Mouse (Mus musculus): ENCODE results near the gene Ehd1. TPM values are rescaled to one million over a fixed set of nuclear protein-coding genes. Genes with fewer than 3 reads are reported as not detected.
A peak's percentile ranks its signal among the peaks of the same experiment; 100 is the strongest.

The Ehd1 gene
- total RNA-seq, 1 experiment = 162 TPM

GRCm38 (mm10) chr19:6271206-6271605 is 5.3 kb upstream of the Ehd1 start:
- H3K4me3 ChIP-seq (ENCODE audit: insufficient read depth in 1 of 2, low read depth in 1 of 2, low read length in 2 of 2, poor library complexity in 1 of 2, severe bottlenecking in 1 of 2) = no peak overlapping the region
- peaks cover 19 to 23% of the 10 kb centered on the region in 2 experiments for H3K4me1 ChIP-seq (ENCODE audit: control insufficient read depth in 2 of 2, insufficient read depth in 2 of 2, low read length in 2 of 2, poor library complexity in 1 of 2)
- peak overlapping the region; percentile 1; the same call in 1 of the 2 replicates for H3K9ac ChIP-seq (ENCODE audit: insufficient read depth, low read depth, low read length, poor library complexity, severe bottlenecking)
- no peak for TF ChIP-seq ZC3H11A (IDR thresholded peaks at IDR 0.05; ENCODE audit: borderline replicate concordance, low read depth, low read length)
- no peak for TF ChIP-seq CHD2 (IDR thresholded peaks at IDR 0.05; ENCODE audit: low read depth, low read length)
- TF ChIP-seq HCFC1 (IDR thresholded peaks at IDR 0.05; ENCODE audit: borderline replicate concordance, insufficient read depth, low read length) = no peak
- TF ChIP-seq MAFK (IDR thresholded peaks at IDR 0.05; ENCODE audit: insufficient read depth, low read depth, low read length) = no peak
- no peak for TF ChIP-seq ZNF384 (IDR thresholded peaks at IDR 0.05; ENCODE audit: low read depth, low read length)
- in situ Hi-C loops (cut with MboI; ENCODE audit: low sequenced_read_pairs in 2 of 2, unreplicated experiment in 2 of 2) = no loop called here
- no peaks in the 10 kb centered on the region for H3K36me3 ChIP-seq (ENCODE audit: control insufficient read depth, insufficient read depth, low read length, poor library complexity, severe bottlenecking)
- H3K27ac ChIP-seq (ENCODE audit: insufficient read depth, low read depth, low read length, poor library complexity, severe bottlenecking) = peak overlapping the region; percentile 93
- no peak for DNase-seq (ENCODE audit: low read depth, low spot score)
- no peaks in the 10 kb centered on the region for H3K9me3 ChIP-seq (ENCODE audit: control insufficient read depth, insufficient read depth, low read depth, low read length)

- peak overlapping the region; percentile 46; the same call in 1 of the 2 replicates for H3K9ac ChIP-seq (ENCODE audit: insufficient read depth, low read depth, low read length, poor library complexity, severe bottlenecking)
- TF ChIP-seq CHD2 (IDR thresholded peaks at IDR 0.05; ENCODE audit: low read depth, low read length) = no peak
- no peak for TF ChIP-seq ZC3H11A (IDR thresholded peaks at IDR 0.05; ENCODE audit: borderline replicate concordance, low read depth, low read length)
- no peak for TF ChIP-seq ZNF384 (IDR thresholded peaks at IDR 0.05; ENCODE audit: low read depth, low read length)
- TF ChIP-seq MAFK (IDR thresholded peaks at IDR 0.05; ENCODE audit: insufficient read depth, low read depth, low read length) = no peak
- no peak for TF ChIP-seq HCFC1 (IDR thresholded peaks at IDR 0.05; ENCODE audit: borderline replicate concordance, insufficient read depth, low read length)
- in situ Hi-C loops (cut with MboI; ENCODE audit: low sequenced_read_pairs in 2 of 2, unreplicated experiment in 2 of 2) = no loop called here
- H3K4me1 ChIP-seq (ENCODE audit: control insufficient read depth in 2 of 2, insufficient read depth in 2 of 2, low read length in 2 of 2, poor library complexity in 1 of 2) = peaks cover 19 to 23% of the 10 kb centered on the region in 2 experiments
- no peak overlapping the region for H3K4me3 ChIP-seq (ENCODE audit: insufficient read depth in 1 of 2, low read depth in 1 of 2, low read length in 2 of 2, poor library complexity in 1 of 2, severe bottlenecking in 1 of 2)
- H3K27ac ChIP-seq (ENCODE audit: insufficient read depth, low read depth, low read length, poor library complexity, severe bottlenecking) = peak overlapping the region; percentile 63; the same call in 1 of the 2 replicates
- no peaks in the 10 kb centered on the region for H3K36me3 ChIP-seq (ENCODE audit: control insufficient read depth, insufficient read depth, low read length, poor library complexity, severe bottlenecking)
- H3K9me3 ChIP-seq (ENCODE audit: control insufficient read depth, insufficient read depth, low read depth, low read length) = no peaks in the 10 kb centered on the region
- DNase-seq (ENCODE audit: low read depth, low spot score) = no peak
Observed at GRCm38 (mm10) chr19:6272053-6272452, 4.5 kb upstream of the Ehd1 start.

- no peak for DNase-seq (ENCODE audit: low read depth, low spot score)
- H3K4me3 ChIP-seq (ENCODE audit: insufficient read depth in 1 of 2, low read depth in 1 of 2, low read length in 2 of 2, poor library complexity in 1 of 2, severe bottlenecking in 1 of 2) = no peak overlapping the region
- in situ Hi-C loops (cut with MboI; ENCODE audit: low sequenced_read_pairs in 2 of 2, unreplicated experiment in 2 of 2) = no loop called here
Observed at GRCm38 (mm10) chr19:6272738-6273137, 3.8 kb upstream of the Ehd1 start.

GRCm38 (mm10) chr19:6273592-6273991 is 2.9 kb upstream of the Ehd1 start:
- no peak for DNase-seq (ENCODE audit: low read depth, low spot score)

More at GRCm38 (mm10) chr19:6272738-6273137, 3.8 kb upstream of the Ehd1 start:
- no peak overlapping the region for H3K27ac ChIP-seq (ENCODE audit: insufficient read depth, low read depth, low read length, poor library complexity, severe bottlenecking)
- no peaks in the 10 kb centered on the region for H3K9me3 ChIP-seq (ENCODE audit: control insufficient read depth, insufficient read depth, low read depth, low read length)
- TF ChIP-seq ZC3H11A (IDR thresholded peaks at IDR 0.05; ENCODE audit: borderline replicate concordance, low read depth, low read length) (no peak), HCFC1 (IDR thresholded peaks at IDR 0.05; ENCODE audit: borderline replicate concordance, insufficient read depth, low read length) (no peak), MAFK (IDR thresholded peaks at IDR 0.05; ENCODE audit: insufficient read depth, low read depth, low read length) (no peak)
- peaks cover 19 to 25% of the 10 kb centered on the region in 2 experiments for H3K4me1 ChIP-seq (ENCODE audit: control insufficient read depth in 2 of 2, insufficient read depth in 2 of 2, low read length in 2 of 2, poor library complexity in 1 of 2)
- no peaks in the 10 kb centered on the region for H3K36me3 ChIP-seq (ENCODE audit: control insufficient read depth, insufficient read depth, low read length, poor library complexity, severe bottlenecking)
- 0 out of 2 replicates have a peak overlapping the region, but pooled peaks have one; percentile 15 for H3K9ac ChIP-seq (ENCODE audit: insufficient read depth, low read depth, low read length, poor library complexity, severe bottlenecking)

More at GRCm38 (mm10) chr19:6273592-6273991, 2.9 kb upstream of the Ehd1 start:
- Histone ChIP-seq H3K4me1 (ENCODE audit: control insufficient read depth in 2 of 2, insufficient read depth in 2 of 2, low read length in 2 of 2, poor library complexity in 1 of 2) (peaks cover 21 to 25% of the 10 kb centered on the region in 2 experiments), H3K27ac (ENCODE audit: insufficient read depth, low read depth, low read length, poor library complexity, severe bottlenecking) (no peak overlapping the region), H3K36me3 (ENCODE audit: control insufficient read depth, insufficient read depth, low read length, poor library complexity, severe bottlenecking) (no peaks in the 10 kb centered on the region), H3K9me3 (ENCODE audit: control insufficient read depth, insufficient read depth, low read depth, low read length) (no peaks in the 10 kb centered on the region), H3K9ac (ENCODE audit: insufficient read depth, low read depth, low read length, poor library complexity, severe bottlenecking) (no peak overlapping the region), H3K4me3 (ENCODE audit: insufficient read depth in 1 of 2, low read depth in 1 of 2, low read length in 2 of 2, poor library complexity in 1 of 2, severe bottlenecking in 1 of 2) (no peak overlapping the region)
- TF ChIP-seq CHD2 (IDR thresholded peaks at IDR 0.05; ENCODE audit: low read depth, low read length) = no peak
- TF ChIP-seq ZC3H11A (IDR thresholded peaks at IDR 0.05; ENCODE audit: borderline replicate concordance, low read depth, low read length) = no peak
- no peak for TF ChIP-seq HCFC1 (IDR thresholded peaks at IDR 0.05; ENCODE audit: borderline replicate concordance, insufficient read depth, low read length)
- no peak for TF ChIP-seq MAFK (IDR thresholded peaks at IDR 0.05; ENCODE audit: insufficient read depth, low read depth, low read length)
- TF ChIP-seq ZNF384 (IDR thresholded peaks at IDR 0.05; ENCODE audit: low read depth, low read length) = no peak
- in situ Hi-C loops (cut with MboI; ENCODE audit: low sequenced_read_pairs in 2 of 2, unreplicated experiment in 2 of 2) = no loop called here
